Mouse (Mus musculus) embryonic facial prominence, embryonic 10.5 days (tissue): Measurements from ENCODE around the gene Lhx3. TPM values are rescaled to one million over a fixed set of nuclear protein-coding genes. Genes with fewer than 3 reads are reported as not detected.

Experiments used
- DNase-seq: peaks from one replicate; pipeline ENCODE4 v3.0.0-alpha.2; 2017; ENCODE audit warnings: low spot score
- H3K27ac ChIP-seq: fragments of 300-500 bp; sonication (generic); replicated peaks from 2 replicates; pipeline ENCODE4 v1.5.1; 2016; ENCODE audit warnings: mild to moderate bottlenecking
- H3K27me3 ChIP-seq: fragments of 300-500 bp; sonication (generic); replicated peaks from 2 replicates; pipeline ENCODE4 v1.6.1; 2016; ENCODE audit warnings: low read depth, mild to moderate bottlenecking; ENCODE audit not compliant: poor library complexity, severe bottlenecking
- H3K36me3 ChIP-seq: fragments of 300-500 bp; sonication (generic); replicated peaks from 2 replicates; pipeline ENCODE4 v1.6.1; 2016; ENCODE audit warnings: mild to moderate bottlenecking, moderate library complexity
- H3K4me1 ChIP-seq: fragments of 300-500 bp; sonication (generic); 2 replicates; pipeline ENCODE4 v1.6.1; 2016
- H3K4me3 ChIP-seq: fragments of 300-500 bp; sonication (generic); 2 replicates; pipeline ENCODE4 v1.5.1; 2016; ENCODE audit warnings: mild to moderate bottlenecking, moderate library complexity
- H3K9me3 ChIP-seq: fragments of 300-500 bp; sonication (generic); 2 replicates; pipeline ENCODE4 v1.6.1; 2016; ENCODE audit warnings: mild to moderate bottlenecking
- WGBS: fragments of 180-500 bp; shearing (Covaris S2); methylation state at CpG from one replicate; pipeline ENCODE4 v1.1.7; 2016; 5-methylcytosine and 5-hydroxymethylcytosine counted together
- polyA plus RNA-seq: library from polyadenylated mRNA; unstranded; fragments of >200 nt; fragmentation: Nextera tagmentation; extraction: Ambion mirVana; gene quantifications from 2 replicates; pipeline ENCODE4 v1.2.1, GENCODE M21; 2016

Gene Lhx3
- polyA plus RNA-seq, 1 experiment from 2014 or later = 2.6 TPM

- DNase-seq = no peak
- Histone ChIP-seq H3K4me3 (no peak overlapping the region), H3K9me3 (no peaks in the 10 kb centered on the region)
Measured at GRCm38 (mm10) chr2:26230253-26230652, 22.2 kb upstream of the Lhx3 start.

GRCm38 (mm10) chr2:26227788-26228187 is 19.7 kb upstream of the Lhx3 start:
- Histone ChIP-seq H3K27me3 (no peaks in the 10 kb centered on the region), H3K27ac (no peak overlapping the region), H3K4me3 (no peak overlapping the region), H3K4me1 (no peaks in the 10 kb centered on the region), H3K36me3 (peaks cover 40% of the 10 kb centered on the region), H3K9me3 (no peaks in the 10 kb centered on the region)
- DNase-seq = peak; percentile 44
- WGBS = 57% methylated on average over 1 of the region's 1 CpGs

More at GRCm38 (mm10) chr2:26230253-26230652, 22.2 kb upstream of the Lhx3 start:
- no peak overlapping the region for H3K27ac ChIP-seq
- no peaks in the 10 kb centered on the region for H3K27me3 ChIP-seq
- WGBS = 61% methylated on average over 4 of the region's 4 CpGs
- peaks cover 8% of the 10 kb centered on the region for H3K4me1 ChIP-seq
- H3K36me3 ChIP-seq = peaks cover 19% of the 10 kb centered on the region

GRCm38 (mm10) chr2:26225242-26225641 is 17.2 kb upstream of the Lhx3 start:
- WGBS = 93% methylated on average over 4 of the region's 4 CpGs
- DNase-seq = no peak
- no peak overlapping the region for H3K4me3 ChIP-seq
- H3K27me3 ChIP-seq = no peaks in the 10 kb centered on the region
- H3K36me3 ChIP-seq = peaks cover 62% of the 10 kb centered on the region
- H3K9me3 ChIP-seq = no peaks in the 10 kb centered on the region
- H3K27ac ChIP-seq = no peak overlapping the region
- no peaks in the 10 kb centered on the region for H3K4me1 ChIP-seq

GRCm38 (mm10) chr2:26223961-26224360 is 15.9 kb upstream of the Lhx3 start:
- DNase-seq = no peak
- H3K36me3 ChIP-seq = peaks cover 75% of the 10 kb centered on the region
- H3K4me1 ChIP-seq = no peaks in the 10 kb centered on the region
- no peaks in the 10 kb centered on the region for H3K27me3 ChIP-seq
- no peak overlapping the region for H3K27ac ChIP-seq
- WGBS = 84% methylated on average over 3 of the region's 3 CpGs
- H3K9me3 ChIP-seq = no peaks in the 10 kb centered on the region
- H3K4me3 ChIP-seq = no peak overlapping the region

- H3K4me3 ChIP-seq = no peak overlapping the region
- no peak for DNase-seq
- no peaks in the 10 kb centered on the region for H3K27me3 ChIP-seq
- no peaks in the 10 kb centered on the region for H3K4me1 ChIP-seq
- H3K27ac ChIP-seq = no peak overlapping the region
- no peaks in the 10 kb centered on the region for H3K9me3 ChIP-seq
- peaks cover 97% of the 10 kb centered on the region for H3K36me3 ChIP-seq
- 87% methylated on average over 3 of the region's 3 CpGs for WGBS
Measured at GRCm38 (mm10) chr2:26214526-26214925, 6.4 kb upstream of the Lhx3 start.

- Histone ChIP-seq H3K9me3 (no peaks in the 10 kb centered on the region), H3K4me1 (peaks cover 26% of the 10 kb centered on the region), H3K27ac (no peak overlapping the region), H3K27me3 (peaks cover 42% of the 10 kb centered on the region), H3K36me3 (peaks cover 53% of the 10 kb centered on the region), H3K4me3 (no peak overlapping the region)
- no peak for DNase-seq
- WGBS = 79% methylated on average over 3 of the region's 3 CpGs
Measured at GRCm38 (mm10) chr2:26209566-26209965, 1.5 kb upstream of the Lhx3 start.

GRCm38 (mm10) chr2:26207559-26207958 is 530 bp downstream of the Lhx3 start:
- 7% methylated on average over 9 of the region's 9 CpGs for WGBS
- H3K36me3 ChIP-seq = peaks cover 34% of the 10 kb centered on the region
- H3K4me3 ChIP-seq = no peak overlapping the region
- H3K4me1 ChIP-seq = peaks cover 32% of the 10 kb centered on the region
- no peak overlapping the region for H3K27ac ChIP-seq
- DNase-seq = no peak
- peaks cover 62% of the 10 kb centered on the region for H3K27me3 ChIP-seq
- no peaks in the 10 kb centered on the region for H3K9me3 ChIP-seq

GRCm38 (mm10) chr2:26205761-26206160 is 2.3 kb downstream of the Lhx3 start:
- H3K36me3 ChIP-seq = peaks cover 16% of the 10 kb centered on the region
- peaks cover 80% of the 10 kb centered on the region for H3K27me3 ChIP-seq
- no peak overlapping the region for H3K27ac ChIP-seq
- H3K4me3 ChIP-seq = no peak overlapping the region
- peaks cover 40% of the 10 kb centered on the region for H3K4me1 ChIP-seq
- 9% methylated on average over 10 of the region's 10 CpGs for WGBS
- DNase-seq = no peak
- no peaks in the 10 kb centered on the region for H3K9me3 ChIP-seq

GRCm38 (mm10) chr2:26205126-26205525 is 3.0 kb downstream of the Lhx3 start:
- H3K4me1 ChIP-seq = peaks cover 40% of the 10 kb centered on the region
- H3K36me3 ChIP-seq = peaks cover 9% of the 10 kb centered on the region
- peak; percentile 81 for DNase-seq
- WGBS = 2% methylated on average over 16 of the region's 16 CpGs
- no peaks in the 10 kb centered on the region for H3K9me3 ChIP-seq
- H3K4me3 ChIP-seq = no peak overlapping the region
- H3K27me3 ChIP-seq = peaks cover 86% of the 10 kb centered on the region
- H3K27ac ChIP-seq = no peak overlapping the region

GRCm38 (mm10) chr2:26202849-26203475 is 5.1 kb downstream of the Lhx3 start:
- DNase-seq = peak; percentile 45
- 1% methylated on average over 36 of the region's 36 CpGs for WGBS
- H3K4me3 ChIP-seq = peak overlapping the region; percentile 38; the same call in 1 of the 2 replicates
- no peaks in the 10 kb centered on the region for H3K9me3 ChIP-seq
- H3K27me3 ChIP-seq = peaks cover 100% of the 10 kb centered on the region
- no peak overlapping the region for H3K27ac ChIP-seq
- no peaks in the 10 kb centered on the region for H3K36me3 ChIP-seq
- peaks cover 51% of the 10 kb centered on the region for H3K4me1 ChIP-seq

GRCm38 (mm10) chr2:26201926-26202848 is 5.9 kb downstream of the Lhx3 start:
- H3K9me3 ChIP-seq = no peaks in the 10 kb centered on the region
- WGBS = under 1% methylated on average over 77 of the region's 77 CpGs
- peaks cover 100% of the 10 kb centered on the region for H3K27me3 ChIP-seq
- peak overlapping the region; percentile 38 for H3K4me3 ChIP-seq
- no peaks in the 10 kb centered on the region for H3K36me3 ChIP-seq
- H3K27ac ChIP-seq = no peak overlapping the region
- peak; percentile 52 for DNase-seq
- H3K4me1 ChIP-seq = peaks cover 46% of the 10 kb centered on the region

GRCm38 (mm10) chr2:26198488-26198887 is 9.6 kb downstream of the Lhx3 start:
- WGBS = under 1% methylated on average over 10 of the region's 10 CpGs

More at GRCm38 (mm10) chr2:26198488-26198887, 9.6 kb downstream of the Lhx3 start:
- peaks cover 99% of the 10 kb centered on the region for H3K27me3 ChIP-seq
- H3K9me3 ChIP-seq = no peaks in the 10 kb centered on the region
- H3K36me3 ChIP-seq = no peaks in the 10 kb centered on the region
- H3K4me3 ChIP-seq = peak overlapping the region; percentile 15
- DNase-seq = peak; percentile 45
- no peak overlapping the region for H3K27ac ChIP-seq
- H3K4me1 ChIP-seq = peaks cover 45% of the 10 kb centered on the region
